Mouse (Mus musculus) midbrain, embryonic 10.5 days (tissue): ENCODE measurements at regions not wholly inside any gene's neighbourhood (a gene's known extent, or its start where the extent isn't known, plus 50 kb on each side); places are given as distances from the start of the nearest gene placed in this dataset.

Experiments
- DNase-seq: peaks from one replicate; pipeline ENCODE4 v3.0.0-alpha.2; 2017; ENCODE audit warnings: low spot score
- H3K27ac ChIP-seq: fragments of 300-500 bp; sonication (generic); replicated peaks from 2 replicates; pipeline ENCODE4 v1.5.1; 2016; ENCODE audit warnings: mild to moderate bottlenecking
- H3K27me3 ChIP-seq: fragments of 300-500 bp; sonication (generic); 2 replicates; pipeline ENCODE4 v1.6.1; 2016; ENCODE audit warnings: low read depth, mild to moderate bottlenecking; ENCODE audit not compliant: poor library complexity, severe bottlenecking
- H3K36me3 ChIP-seq: fragments of 300-500 bp; sonication (generic); 2 replicates; pipeline ENCODE4 v1.6.1; 2016; ENCODE audit warnings: mild to moderate bottlenecking, moderate library complexity
- H3K4me1 ChIP-seq: fragments of 300-500 bp; sonication (generic); 2 replicates; pipeline ENCODE4 v1.6.1; 2016
- H3K4me3 ChIP-seq: fragments of 300-500 bp; sonication (generic); 2 replicates; pipeline ENCODE4 v1.5.1; 2016; ENCODE audit warnings: mild to moderate bottlenecking, moderate library complexity
- H3K9me3 ChIP-seq: fragments of 300-500 bp; sonication (generic); replicated peaks from 2 replicates; pipeline ENCODE4 v1.6.1; 2016; ENCODE audit warnings: mild to moderate bottlenecking
- WGBS: fragments of 180-500 bp; shearing (Covaris S2); methylation state at CpG from one replicate; pipeline ENCODE4 v1.1.7; 2016; 5-methylcytosine and 5-hydroxymethylcytosine counted together

DNA sequence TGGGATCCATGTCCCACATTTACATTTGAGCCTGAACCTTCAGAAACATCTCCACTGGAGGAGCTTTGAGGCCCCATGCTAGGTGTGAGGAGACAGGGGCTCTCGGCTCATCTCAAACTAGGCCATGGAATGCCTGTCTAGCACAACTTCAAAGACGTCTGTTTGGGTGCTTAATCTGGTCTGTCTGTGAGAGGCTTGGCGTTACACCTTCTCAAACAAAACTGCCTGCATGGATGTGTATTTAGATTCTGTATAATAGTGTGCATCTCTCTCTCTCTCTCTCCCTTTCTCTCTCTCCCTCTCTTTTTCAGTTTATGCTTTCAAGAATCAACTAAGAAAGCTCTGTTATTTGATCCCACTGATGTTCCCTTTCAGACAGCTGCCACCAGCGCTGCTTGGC is 58.1 kb upstream of the Cdh6 start:
- no peaks in the 10 kb centered on the region for H3K9me3 ChIP-seq
- WGBS, result 34% methylated on average over 4 of the region's 4 CpGs
- no peak for DNase-seq
- H3K36me3 ChIP-seq, result no peaks in the 10 kb centered on the region
- peaks cover 8% of the 10 kb centered on the region for H3K4me1 ChIP-seq
- H3K27me3 ChIP-seq, result no peaks in the 10 kb centered on the region
- H3K27ac ChIP-seq, result no peak overlapping the region
- H3K4me3 ChIP-seq, result no peak overlapping the region

DNA sequence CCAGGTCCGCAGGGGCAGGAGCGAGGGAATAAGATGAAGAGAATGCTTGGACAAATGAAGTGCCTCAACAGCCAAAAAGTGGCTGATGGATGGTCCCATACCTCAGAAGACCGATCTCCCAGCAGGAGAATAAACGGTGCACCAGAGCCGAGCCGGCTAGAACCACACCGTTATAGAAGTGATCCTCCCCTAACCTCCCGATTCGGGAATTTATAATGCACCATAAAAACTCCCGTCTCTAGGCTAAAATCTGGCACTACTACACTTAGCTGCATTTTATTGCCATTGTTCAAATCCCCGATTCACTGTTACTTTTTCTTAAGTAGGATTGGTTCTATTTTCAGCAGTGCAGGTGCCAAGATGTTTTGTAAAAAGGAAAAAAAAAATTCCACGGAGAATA is 54.6 kb upstream of the Cdh6 start:
- Histone ChIP-seq H3K4me1 (peaks cover 8% of the 10 kb centered on the region), H3K36me3 (no peaks in the 10 kb centered on the region), H3K4me3 (no peak overlapping the region), H3K27me3 (no peaks in the 10 kb centered on the region), H3K27ac (no peak overlapping the region), H3K9me3 (no peaks in the 10 kb centered on the region)
- DNase-seq, result no peak
- WGBS, result 94% methylated on average over 12 of the region's 12 CpGs
